ENCODE assay signal across 13 mouse cellular contexts in the genomic region with DNA sequence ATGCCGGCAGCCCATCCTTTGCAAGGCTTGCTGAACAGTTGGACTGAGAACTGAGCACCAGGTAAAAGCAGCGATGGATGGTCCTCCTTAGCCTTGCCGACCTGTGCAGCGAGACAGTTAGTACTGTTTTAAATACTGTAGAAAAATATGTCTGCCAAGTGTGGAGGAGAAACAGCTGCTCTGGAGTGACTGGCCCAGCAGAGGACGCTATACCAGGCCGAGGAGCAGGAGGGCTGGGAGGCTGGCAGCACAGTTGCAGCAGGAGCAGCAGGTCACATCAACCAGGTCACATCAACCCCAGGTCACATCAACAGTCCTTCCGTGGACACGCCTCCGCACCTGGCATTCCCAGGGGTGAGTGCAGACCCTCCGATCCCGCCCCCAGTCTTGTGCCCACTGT.
"Had no signal": no experiment of that assay in that cellular context is flagged by ENCODE, and none has a peak within 500 bp of the region (broad histone marks: within the 10 kb centered on the region; RNA-seq: fewer than 3 reads in every experiment).

No protein-coding gene starts in this region.

- H3K27me3 ChIP-seq: liver, embryonic 13.5 days; lung, embryonic 15.5 days; midbrain, embryonic 15.5 days; neural tube, embryonic 13.5 days; stomach, embryonic 15.5 days had no signal

- H3K4me1 ChIP-seq: liver, embryonic 13.5 days; lung, embryonic 15.5 days; stomach, embryonic 15.5 days had no signal

- ATAC-seq: liver, postnatal 0 days; midbrain, embryonic 15.5 days had no signal

- H3K27ac ChIP-seq: liver, embryonic 13.5 days; lung, embryonic 15.5 days; midbrain, embryonic 15.5 days; neural tube, embryonic 13.5 days; stomach, embryonic 15.5 days had no signal

- H3K4me3 ChIP-seq: liver, embryonic 13.5 days; lung, embryonic 15.5 days; midbrain, embryonic 15.5 days; neural tube, embryonic 13.5 days; stomach, embryonic 15.5 days had no signal

- H3K36me3 ChIP-seq: liver, embryonic 13.5 days had no signal

- H3K9ac ChIP-seq: liver, embryonic 13.5 days; liver, postnatal 0 days; lung, embryonic 15.5 days; midbrain, embryonic 15.5 days; neural tube, embryonic 13.5 days; stomach, embryonic 15.5 days had no signal

- H3K9me3 ChIP-seq: liver, embryonic 13.5 days; lung, embryonic 15.5 days; midbrain, embryonic 15.5 days; neural tube, embryonic 13.5 days; stomach, embryonic 15.5 days had no signal

- H3K4me2 ChIP-seq: liver, embryonic 13.5 days; lung, embryonic 15.5 days; midbrain, embryonic 15.5 days; neural tube, embryonic 13.5 days; stomach, embryonic 15.5 days had no signal

- DNase-seq: kidney, adult 11 months; kidney, postnatal 10 days; left cerebral cortex, postnatal 4 days; liver, embryonic 13.5 days; liver, postnatal 0 days; lung, postnatal 14 days; retina, postnatal 1 day; right cerebral cortex, postnatal 14 days; thymus, postnatal 4 days had no signal
